Mouse (Mus musculus) neutrophil, adult 5-6 weeks (primary cell): Measurements from ENCODE around the gene Pitx1. TPM values are rescaled to one million over a fixed set of nuclear protein-coding genes. Genes with fewer than 3 reads are reported as not detected.

ENCODE experiments used
- ATAC-seq: fragments of 151-379, 151-347 bp; 2 replicates; pipeline ENCODE4 v1.8.0; 2017; ENCODE audit warnings: mild to moderate bottlenecking, moderate TSS enrichment; ENCODE audit not compliant: insufficient number of reproducible peaks, poor library complexity, low FRiP score, severe bottlenecking; ENCODE audit errors: extremely low read depth
- total RNA-seq: library from RNA; stranded (forward); fragments of 200-1000 nt; gene quantifications from 2 replicates; pipeline ENCODE4 v1.2.3, GENCODE M21; 2017

Gene Pitx1
- total RNA-seq, 1 experiment from 2014 or later: not detected

- no peak for ATAC-seq
These were observed 26.9 kb downstream of the Pitx1 start for GRCm38 (mm10) chr13:55809041-55809623.

DNA sequence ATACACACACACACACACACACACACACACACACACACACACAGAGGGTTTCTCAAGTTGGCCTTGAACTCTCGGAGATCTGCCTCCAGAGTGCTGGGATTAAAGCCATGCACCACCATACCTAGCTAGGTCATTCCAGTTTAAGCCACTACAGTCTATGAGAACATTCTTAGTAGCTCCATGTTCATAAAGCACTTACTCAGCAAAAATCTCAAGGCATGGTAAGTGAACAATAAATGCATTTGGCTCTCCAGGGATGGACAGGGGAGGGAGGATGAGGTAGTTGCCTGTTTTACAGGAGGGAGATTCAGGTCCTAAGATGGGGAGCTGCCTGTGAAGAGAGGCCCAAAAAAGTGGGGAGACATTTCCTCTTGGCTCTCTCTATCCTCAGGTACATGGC, 32.0 kb downstream of the Pitx1 start:
- no peak for ATAC-seq

DNA sequence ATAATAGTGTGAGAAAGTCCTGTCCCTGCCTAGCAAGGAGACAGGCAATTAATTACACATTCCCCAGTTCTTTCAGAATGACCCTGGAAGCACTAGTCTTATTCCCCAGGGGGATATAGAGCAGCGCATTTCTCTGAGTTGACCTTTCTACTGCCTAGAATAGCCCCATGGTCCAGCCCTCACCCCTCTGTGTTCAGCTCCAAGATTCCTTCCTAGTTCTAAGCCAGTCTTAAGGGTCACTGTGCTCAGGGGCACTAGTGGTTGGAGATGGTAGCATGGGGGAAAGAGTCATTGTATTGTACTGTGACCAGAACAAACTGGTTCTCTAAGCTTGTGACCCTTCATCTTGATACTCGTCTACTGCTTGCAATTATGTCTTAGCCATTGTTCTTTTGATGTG, 34.7 kb downstream of the Pitx1 start:
- no peak for ATAC-seq

DNA sequence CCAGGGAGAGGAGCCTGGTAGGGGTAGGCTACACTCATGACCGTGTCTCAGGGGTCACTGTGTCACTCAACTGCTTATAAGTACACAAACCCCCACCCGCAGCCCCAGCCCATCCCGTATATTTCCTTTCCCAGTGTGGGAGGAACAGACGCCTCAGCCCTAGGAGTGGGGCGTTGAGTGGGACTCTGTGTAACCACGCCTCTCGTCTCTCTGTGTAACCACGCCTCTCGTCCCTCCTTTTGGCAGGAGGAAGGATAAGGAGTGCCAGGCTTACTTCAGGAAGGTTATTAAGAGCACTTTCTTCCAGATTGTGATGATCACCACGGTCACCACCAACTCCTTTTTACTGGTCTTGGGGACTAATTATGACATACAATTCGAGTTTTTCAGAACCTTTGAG, 49.9 kb downstream of the Pitx1 start:
- ATAC-seq: no peak

DNA sequence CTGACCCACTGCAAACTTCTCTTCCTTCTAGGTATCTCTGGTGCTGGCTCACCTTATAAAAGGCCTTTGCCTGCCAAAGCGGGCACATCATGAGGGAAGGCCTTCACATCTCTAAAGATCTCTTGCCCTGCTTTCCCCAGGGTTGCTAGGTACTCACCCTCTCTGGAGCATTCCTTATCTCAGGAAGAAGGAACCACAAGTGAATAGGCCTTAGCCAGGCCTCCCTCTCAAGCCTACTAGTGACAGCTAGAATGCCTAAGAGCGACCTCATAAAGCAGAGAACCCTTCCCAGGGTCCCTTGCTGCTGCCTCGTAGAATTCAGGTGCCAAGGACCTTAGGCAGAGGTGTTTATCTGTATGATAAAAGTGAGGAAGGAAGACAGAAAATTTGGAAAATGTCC, 51.7 kb downstream of the Pitx1 start, which contains the start of gene Catsper3:
Catsper3 (plus strand) TSS at position 301 of the 400 bp plus-strand sequence.
- no peak for ATAC-seq

- ATAC-seq: no peak
These were observed 60.9 kb downstream of the Pitx1 start for GRCm38 (mm10) chr13:55775056-55775455.

Other genes starting within 250 kb of the Pitx1 start
- 14.7 and 19.1 TPM in 2 replicates for gene B4galt7, start 236.3 kb downstream of the Pitx1 start, total RNA-seq
- 29.3 and 53.3 TPM in 2 replicates for gene Caml, start 213.2 kb downstream of the Pitx1 start, total RNA-seq
- 206 and 230 TPM in 2 replicates for gene Ddx46, start 201.2 kb downstream of the Pitx1 start, total RNA-seq
- gene B230219D22Rik, start 143.1 kb downstream of the Pitx1 start, total RNA-seq: 42.8 and 43.5 TPM in 2 replicates
- gene Txndc15, start 121.5 kb downstream of the Pitx1 start, total RNA-seq: 25.3 and 31.1 TPM in 2 replicates
- 8.7 and 17.8 TPM in 2 replicates for gene Pcbd2, start 108.8 kb downstream of the Pitx1 start, total RNA-seq
- not detected in 2 replicates for gene Catsper3, start 51.6 kb downstream of the Pitx1 start, total RNA-seq